Mouse (Mus musculus): ENCODE measurements at regions not wholly inside any gene's neighbourhood (a gene's known extent, or its start where the extent isn't known, plus 50 kb on each side); places are given as distances from the start of the nearest gene placed in this dataset.

DNA sequence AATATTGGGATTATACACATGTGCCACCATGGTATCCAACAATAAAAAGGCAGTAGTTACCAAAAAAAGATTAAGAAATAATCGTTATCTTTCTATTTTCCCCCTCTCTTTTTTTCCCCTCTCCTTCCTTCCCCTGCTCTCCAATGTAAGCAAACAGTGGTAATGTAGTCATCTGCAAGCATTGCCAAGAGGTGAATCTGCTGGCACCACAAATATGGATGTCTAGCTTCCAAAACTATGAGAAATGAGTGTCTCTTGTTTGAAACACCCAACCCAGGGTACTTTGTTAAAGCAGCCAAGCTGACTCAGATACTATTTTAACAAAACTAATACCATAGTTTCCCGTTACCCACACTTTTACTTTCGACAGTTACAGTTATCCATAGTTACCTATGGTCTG, 784.2 kb downstream of the Gsdmc2 start:
- TF ChIP-seq POLR2A (IDR thresholded peaks at IDR 0.05; ENCODE audit: low read depth, low read length), result no peak
- no peak for TF ChIP-seq CTCF (IDR thresholded peaks at IDR 0.05; ENCODE audit: extremely low read depth, insufficient read depth, insufficient read length, insufficient replicate concordance)
- no peaks in the 10 kb centered on the region for H3K4me1 ChIP-seq (ENCODE audit: control insufficient read depth, insufficient read depth, insufficient read length)
- no peak overlapping the region for H3K27ac ChIP-seq (ENCODE audit: insufficient read depth, low read length)
- no peaks in the 10 kb centered on the region for H3K27me3 ChIP-seq (ENCODE audit: control insufficient read depth, insufficient read depth, low read length)
- DNase-seq (ENCODE audit: low read depth in 1 of 2, low spot score in 2 of 2), result no peak
- 79% methylated on average over 3 of the region's 3 CpGs for WGBS
- H3K36me3 ChIP-seq (ENCODE audit: control insufficient read depth, insufficient read depth, low read length), result no peaks in the 10 kb centered on the region
- H3K4me3 ChIP-seq (ENCODE audit: extremely low read depth, insufficient read depth, insufficient read length), result no peak overlapping the region

DNA sequence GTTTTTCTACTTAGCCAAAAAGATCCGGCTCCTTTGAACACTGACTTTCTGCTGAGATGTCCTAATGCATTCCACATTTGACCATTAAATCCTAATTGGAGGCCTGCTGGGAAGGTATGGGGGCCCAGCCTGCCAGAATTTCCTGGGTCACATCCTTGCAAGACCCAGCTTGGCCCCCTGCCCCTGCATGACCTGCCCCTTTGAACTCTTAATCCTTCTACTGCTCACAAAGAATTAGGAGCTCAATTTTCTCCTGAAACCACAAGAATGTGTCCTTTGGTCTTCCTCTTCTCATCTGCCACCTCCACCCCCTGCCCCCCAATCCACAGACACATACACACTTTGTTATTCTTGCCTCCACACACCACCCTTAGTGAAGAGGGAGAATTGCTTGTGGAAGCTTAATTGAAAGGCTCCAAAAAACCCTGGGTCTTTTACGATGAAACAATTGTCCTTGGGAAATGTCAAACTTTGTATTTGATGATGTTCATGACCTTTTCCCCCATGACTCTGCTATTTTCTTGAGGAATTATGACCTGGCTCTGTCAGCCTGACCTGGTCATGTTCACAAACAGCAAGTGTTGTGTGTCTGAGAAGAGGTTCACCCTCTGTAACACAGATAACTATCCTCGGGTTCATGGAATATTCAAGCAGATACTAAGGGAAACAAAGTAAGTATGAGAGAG, 792.3 kb downstream of the Gsdmc2 start:
- Histone ChIP-seq H3K4me1 (ENCODE audit: control insufficient read depth, insufficient read depth, insufficient read length) (no peaks in the 10 kb centered on the region), H3K36me3 (ENCODE audit: control insufficient read depth, insufficient read depth, low read length) (no peaks in the 10 kb centered on the region), H3K4me3 (ENCODE audit: extremely low read depth, insufficient read depth, insufficient read length) (no peak overlapping the region), H3K27me3 (ENCODE audit: control insufficient read depth, insufficient read depth, low read length) (no peaks in the 10 kb centered on the region), H3K27ac (ENCODE audit: insufficient read depth, low read length) (no peak overlapping the region)
- TF ChIP-seq CTCF (IDR thresholded peaks at IDR 0.05; ENCODE audit: extremely low read depth, insufficient read depth, insufficient read length, insufficient replicate concordance), result no peak
- no peak for TF ChIP-seq POLR2A (IDR thresholded peaks at IDR 0.05; ENCODE audit: low read depth, low read length)
- no peak for DNase-seq (ENCODE audit: low read depth in 1 of 2, low spot score in 2 of 2)
- WGBS, result 92% methylated on average over 3 of the region's 3 CpGs

DNA sequence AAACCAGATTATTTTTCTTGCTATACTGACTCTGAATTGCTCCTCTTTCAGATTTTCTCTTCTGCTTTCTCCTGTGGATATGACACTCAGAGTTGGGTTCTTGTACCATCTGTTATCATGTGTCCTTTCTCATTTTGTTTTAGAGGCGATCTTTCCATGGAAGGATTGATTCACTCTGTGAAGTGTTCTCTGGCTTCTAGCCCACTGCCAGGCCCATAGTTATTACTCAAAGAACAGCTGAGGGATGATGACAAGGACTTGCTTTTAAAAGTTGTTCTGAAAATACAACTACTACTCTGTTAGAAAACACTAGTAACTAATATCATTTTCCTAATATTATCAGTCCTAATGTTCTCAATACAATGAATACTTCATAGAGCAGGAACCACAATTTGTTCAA, 794.9 kb downstream of the Gsdmc2 start:
- H3K36me3 ChIP-seq (ENCODE audit: control insufficient read depth, insufficient read depth, low read length), result no peaks in the 10 kb centered on the region
- H3K27me3 ChIP-seq (ENCODE audit: control insufficient read depth, insufficient read depth, low read length), result no peaks in the 10 kb centered on the region
- no peak for TF ChIP-seq POLR2A (IDR thresholded peaks at IDR 0.05; ENCODE audit: low read depth, low read length)
- no peak for TF ChIP-seq CTCF (IDR thresholded peaks at IDR 0.05; ENCODE audit: extremely low read depth, insufficient read depth, insufficient read length, insufficient replicate concordance)
- no peak overlapping the region for H3K4me3 ChIP-seq (ENCODE audit: extremely low read depth, insufficient read depth, insufficient read length)
- no peak for DNase-seq (ENCODE audit: low read depth in 1 of 2, low spot score in 2 of 2)
- H3K27ac ChIP-seq (ENCODE audit: insufficient read depth, low read length), result no peak overlapping the region
- no peaks in the 10 kb centered on the region for H3K4me1 ChIP-seq (ENCODE audit: control insufficient read depth, insufficient read depth, insufficient read length)
- WGBS, result 100% methylated on average over 1 of the region's 1 CpGs

DNA sequence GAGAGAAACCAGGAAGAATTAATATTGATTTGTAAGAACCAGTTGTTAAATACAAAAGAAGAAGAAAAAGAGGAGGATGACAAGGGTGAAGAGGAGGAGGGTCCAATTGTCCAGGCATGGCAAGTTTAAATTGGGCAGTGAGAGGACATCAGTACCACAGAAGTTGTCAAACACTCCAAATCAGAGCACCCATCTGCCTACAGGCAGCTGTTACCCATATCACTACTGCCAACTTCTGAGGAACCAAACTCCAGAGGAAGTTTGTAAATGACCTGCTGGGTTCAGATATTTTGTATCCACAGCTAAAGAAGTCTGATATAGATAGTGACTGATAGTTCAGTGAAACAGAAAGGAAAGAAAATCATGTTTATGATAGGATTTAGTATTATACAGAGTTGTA, 802.6 kb downstream of the Gsdmc2 start:
- TF ChIP-seq POLR2A (IDR thresholded peaks at IDR 0.05; ENCODE audit: low read depth, low read length), result no peak
- TF ChIP-seq CTCF (IDR thresholded peaks at IDR 0.05; ENCODE audit: extremely low read depth, insufficient read depth, insufficient read length, insufficient replicate concordance), result no peak
- no peak overlapping the region for H3K4me3 ChIP-seq (ENCODE audit: extremely low read depth, insufficient read depth, insufficient read length)
- H3K36me3 ChIP-seq (ENCODE audit: control insufficient read depth, insufficient read depth, low read length), result no peaks in the 10 kb centered on the region
- no peaks in the 10 kb centered on the region for H3K27me3 ChIP-seq (ENCODE audit: control insufficient read depth, insufficient read depth, low read length)
- H3K4me1 ChIP-seq (ENCODE audit: control insufficient read depth, insufficient read depth, insufficient read length), result no peaks in the 10 kb centered on the region
- H3K27ac ChIP-seq (ENCODE audit: insufficient read depth, low read length), result no peak overlapping the region
- DNase-seq (ENCODE audit: low read depth in 1 of 2, low spot score in 2 of 2), result no peak

DNA sequence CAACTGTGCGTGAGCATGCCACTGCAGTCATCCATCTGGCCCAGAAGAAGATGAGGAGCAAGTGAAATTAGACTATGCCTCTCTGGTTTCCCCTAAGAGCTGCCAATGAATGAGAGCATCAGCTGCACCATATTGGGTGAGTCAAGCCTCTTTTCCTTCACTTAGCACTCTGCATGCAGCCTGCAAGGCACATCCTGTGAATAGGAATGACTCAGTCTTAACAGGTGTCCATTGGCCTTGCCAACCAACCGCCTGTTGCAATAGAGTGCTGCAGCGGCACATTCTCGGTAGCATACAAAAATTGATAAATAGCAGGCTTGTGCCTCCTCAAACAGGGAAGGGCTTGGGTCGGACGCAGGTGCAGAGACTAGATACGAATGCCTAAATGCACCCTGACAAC, 808.7 kb downstream of the Gsdmc2 start:
- no peak for DNase-seq (ENCODE audit: low read depth in 1 of 2, low spot score in 2 of 2)
- no peak overlapping the region for H3K4me3 ChIP-seq (ENCODE audit: extremely low read depth, insufficient read depth, insufficient read length)
- no peak for TF ChIP-seq POLR2A (IDR thresholded peaks at IDR 0.05; ENCODE audit: low read depth, low read length)
- no peak for TF ChIP-seq CTCF (IDR thresholded peaks at IDR 0.05; ENCODE audit: extremely low read depth, insufficient read depth, insufficient read length, insufficient replicate concordance)
- H3K36me3 ChIP-seq (ENCODE audit: control insufficient read depth, insufficient read depth, low read length), result no peaks in the 10 kb centered on the region
- no peaks in the 10 kb centered on the region for H3K27me3 ChIP-seq (ENCODE audit: control insufficient read depth, insufficient read depth, low read length)
- no peak overlapping the region for H3K27ac ChIP-seq (ENCODE audit: insufficient read depth, low read length)
- H3K4me1 ChIP-seq (ENCODE audit: control insufficient read depth, insufficient read depth, insufficient read length), result no peaks in the 10 kb centered on the region
- 91% methylated on average over 7 of the region's 7 CpGs for WGBS

DNA sequence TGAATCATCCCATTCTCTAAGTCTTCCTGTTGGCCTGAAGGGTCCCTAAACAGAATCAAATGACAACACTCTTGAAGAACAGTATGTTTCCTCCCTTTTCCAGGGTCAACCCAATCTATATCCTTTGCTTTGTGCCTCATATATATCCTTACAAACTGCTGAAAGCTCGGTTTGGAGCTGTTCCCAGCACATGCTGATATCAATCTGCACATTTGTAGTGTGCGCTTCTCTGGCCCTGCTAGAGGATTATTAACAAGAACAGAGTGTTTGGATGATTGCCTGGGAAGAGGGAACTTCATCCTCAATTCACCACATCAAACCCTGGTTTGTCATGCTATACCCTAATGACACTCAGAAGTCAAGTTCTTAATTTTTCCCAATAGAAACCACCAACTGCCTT, 824.2 kb downstream of the Gsdmc2 start:
- DNase-seq (ENCODE audit: low read depth in 1 of 2, low spot score in 2 of 2), result no peak
- no peaks in the 10 kb centered on the region for H3K27me3 ChIP-seq (ENCODE audit: control insufficient read depth, insufficient read depth, low read length)
- H3K27ac ChIP-seq (ENCODE audit: insufficient read depth, low read length), result no peak overlapping the region
- TF ChIP-seq CTCF (IDR thresholded peaks at IDR 0.05; ENCODE audit: extremely low read depth, insufficient read depth, insufficient read length, insufficient replicate concordance) (no peak), POLR2A (IDR thresholded peaks at IDR 0.05; ENCODE audit: low read depth, low read length) (no peak)
- H3K4me1 ChIP-seq (ENCODE audit: control insufficient read depth, insufficient read depth, insufficient read length), result no peaks in the 10 kb centered on the region
- no peak overlapping the region for H3K4me3 ChIP-seq (ENCODE audit: extremely low read depth, insufficient read depth, insufficient read length)
- WGBS, result 89% methylated on average over 2 of the region's 2 CpGs
- no peaks in the 10 kb centered on the region for H3K36me3 ChIP-seq (ENCODE audit: control insufficient read depth, insufficient read depth, low read length)

DNA sequence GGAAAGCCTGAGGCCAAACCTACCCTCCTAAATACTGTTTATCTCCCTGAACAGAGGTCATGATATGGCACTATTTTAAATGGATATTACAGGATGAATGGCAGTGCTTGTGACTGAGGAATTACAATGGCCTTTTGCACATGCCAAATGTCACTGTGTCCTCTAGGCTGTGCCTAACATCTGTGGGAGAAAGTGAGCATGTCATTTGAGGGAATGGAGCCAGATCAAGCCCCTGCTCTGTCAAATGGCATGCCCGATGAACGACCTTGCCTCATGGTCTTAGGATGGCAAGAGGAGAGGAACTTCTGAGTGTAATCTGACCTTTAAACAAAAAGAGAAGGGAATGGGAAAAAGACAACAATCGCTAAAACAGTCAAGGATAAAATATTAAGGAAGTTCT, 827.0 kb downstream of the Gsdmc2 start:
- TF ChIP-seq POLR2A (IDR thresholded peaks at IDR 0.05; ENCODE audit: low read depth, low read length) (no peak), CTCF (IDR thresholded peaks at IDR 0.05; ENCODE audit: extremely low read depth, insufficient read depth, insufficient read length, insufficient replicate concordance) (no peak)
- Histone ChIP-seq H3K36me3 (ENCODE audit: control insufficient read depth, insufficient read depth, low read length) (no peaks in the 10 kb centered on the region), H3K27me3 (ENCODE audit: control insufficient read depth, insufficient read depth, low read length) (no peaks in the 10 kb centered on the region), H3K4me3 (ENCODE audit: extremely low read depth, insufficient read depth, insufficient read length) (no peak overlapping the region), H3K4me1 (ENCODE audit: control insufficient read depth, insufficient read depth, insufficient read length) (no peaks in the 10 kb centered on the region), H3K27ac (ENCODE audit: insufficient read depth, low read length) (no peak overlapping the region)
- DNase-seq (ENCODE audit: low read depth in 1 of 2, low spot score in 2 of 2), result no peak
- WGBS, result 78% methylated on average over 3 of the region's 3 CpGs

All from spleen, adult 2 months (tissue).